Mouse (Mus musculus) 3134 (cell line): ENCODE measurements around the gene Scyl3.
A peak's percentile ranks its signal among the peaks of the same experiment; 100 is the strongest.

Experiments used
- DNase-seq: peaks from one replicate; pipeline ENCODE4 v3.0.0-alpha.2; 2011; ENCODE audit warnings: low spot score; ENCODE audit not compliant: insufficient read length; ENCODE audit errors: extremely low read depth

The Scyl3 gene

DNA sequence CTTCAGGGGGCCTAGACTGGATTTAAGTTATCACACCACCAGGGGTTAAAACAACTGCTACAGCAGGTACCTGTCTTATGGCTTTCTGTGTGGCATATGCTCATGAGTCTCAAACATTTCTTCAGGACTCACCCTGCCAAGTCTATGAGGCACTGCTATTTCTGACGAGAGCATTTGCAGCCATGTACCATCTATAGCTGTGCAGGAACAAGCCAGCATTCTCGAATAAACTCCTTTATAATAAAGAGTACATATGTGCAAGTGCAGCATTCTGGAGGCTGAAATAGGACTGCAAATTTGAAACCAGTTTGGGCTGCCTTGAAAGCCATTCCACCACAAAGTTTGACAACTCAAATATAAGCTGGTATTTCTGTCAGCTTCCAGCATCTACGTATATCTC, 29.1 kb downstream of the Scyl3 start:
- DNase-seq = no peak

DNA sequence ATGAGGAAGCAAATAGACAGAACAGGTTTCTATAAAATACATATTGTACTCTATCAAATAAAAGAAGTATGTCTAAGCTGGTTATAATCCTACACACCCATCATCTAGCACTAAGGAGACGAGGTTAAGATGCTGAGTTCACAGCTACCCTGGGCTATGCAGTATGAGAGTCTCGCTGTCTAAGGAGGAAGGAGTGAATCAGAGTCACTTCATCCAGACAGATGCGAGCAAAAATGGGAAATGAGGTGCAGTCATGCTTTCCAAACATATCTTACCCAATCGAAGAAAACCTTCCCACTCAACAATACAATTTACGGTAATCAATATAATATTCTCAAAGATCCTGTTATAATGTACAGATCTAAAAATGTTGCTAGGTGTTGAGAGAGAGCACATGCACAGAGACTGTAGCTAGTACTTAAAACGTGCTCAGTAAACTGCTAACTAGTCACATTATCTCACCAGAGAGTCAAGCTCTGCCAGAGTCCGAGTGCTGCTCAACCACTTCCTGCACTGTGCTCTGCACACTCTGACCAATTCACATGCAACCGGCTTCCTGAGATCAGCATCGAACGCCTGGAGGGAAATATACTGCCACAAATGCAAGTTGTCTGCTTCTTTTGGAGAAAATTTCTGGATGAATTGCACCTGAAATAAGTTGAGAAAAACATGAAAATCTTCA, 35.2 kb downstream of the Scyl3 start:
- no peak for DNase-seq

DNA sequence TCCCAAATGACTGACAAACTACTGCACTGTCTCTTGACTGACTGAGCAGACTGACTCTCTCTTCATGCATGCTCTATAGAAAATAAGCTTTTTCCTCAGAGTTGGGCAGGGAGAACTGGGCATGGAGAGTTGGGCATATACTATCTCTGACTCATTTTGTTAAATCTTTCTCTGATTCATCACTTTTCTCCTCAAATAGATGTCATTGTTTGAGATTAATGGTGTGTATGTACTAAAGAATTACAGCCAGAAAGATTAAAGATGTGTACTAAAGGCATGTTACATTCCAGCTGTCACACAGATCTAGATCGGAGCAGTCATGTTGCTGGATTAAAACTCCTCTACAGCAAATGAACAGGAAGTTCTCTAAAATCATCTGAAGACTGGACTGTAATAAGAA, 45.6 kb downstream of the Scyl3 start:
- no peak for DNase-seq

DNA sequence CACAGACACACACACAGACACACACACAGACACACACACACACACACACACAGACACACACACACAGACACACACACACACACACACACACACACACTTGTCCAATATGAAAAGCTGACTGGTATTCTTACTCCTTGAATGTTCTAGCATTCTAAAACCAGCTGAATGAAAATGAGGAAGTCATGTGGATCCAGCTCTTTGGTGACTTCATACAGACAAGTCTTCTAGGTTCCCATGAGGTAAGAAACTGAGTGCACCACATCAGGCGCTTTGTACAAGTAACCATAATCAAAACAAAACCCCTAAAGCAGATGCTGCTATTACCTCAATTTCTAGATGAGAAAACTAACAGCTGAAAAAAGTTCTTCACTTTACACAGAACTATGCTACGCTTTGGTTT, 46.2 kb downstream of the Scyl3 start:
- DNase-seq = no peak

DNA sequence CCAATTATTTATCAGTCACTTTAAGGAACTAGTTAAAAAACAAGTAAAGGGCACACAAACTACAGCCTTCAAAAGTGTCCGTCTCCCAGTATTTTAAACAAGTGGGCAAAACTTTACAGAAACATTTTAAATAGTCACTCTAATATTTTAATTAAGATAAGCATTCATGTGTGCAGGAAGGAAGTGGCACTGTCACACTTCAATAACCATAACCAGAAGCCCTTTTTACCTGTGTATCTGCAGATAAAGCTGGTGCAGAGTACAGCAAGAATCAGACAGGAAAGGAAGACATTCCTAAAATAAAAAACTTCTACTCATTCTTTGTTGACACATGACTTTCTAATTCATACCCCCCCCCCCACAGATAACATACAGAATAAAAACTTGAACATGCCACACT, 47.6 kb downstream of the Scyl3 start:
- DNase-seq = no peak

DNA sequence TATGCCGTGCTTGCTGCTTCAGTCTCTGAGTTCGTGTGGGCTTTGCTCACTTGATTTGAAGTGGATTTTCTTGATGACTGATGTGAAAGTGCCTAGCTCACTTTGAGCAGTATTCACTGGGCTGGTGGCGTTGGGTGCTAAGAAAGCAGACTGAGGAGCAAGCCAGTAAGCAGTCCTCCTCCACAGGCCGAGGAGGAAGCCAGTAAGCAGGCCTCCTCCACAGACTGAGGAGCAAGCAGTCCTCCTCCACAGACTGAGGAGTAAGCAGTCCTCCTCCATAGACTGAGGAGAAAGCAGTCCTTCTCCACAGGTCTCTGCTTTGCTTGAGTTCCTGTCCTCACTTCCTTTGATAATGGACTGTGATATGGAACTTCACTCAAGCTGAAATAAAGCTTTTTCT, 63.5 kb downstream of the Scyl3 start:
- no peak for DNase-seq

DNA sequence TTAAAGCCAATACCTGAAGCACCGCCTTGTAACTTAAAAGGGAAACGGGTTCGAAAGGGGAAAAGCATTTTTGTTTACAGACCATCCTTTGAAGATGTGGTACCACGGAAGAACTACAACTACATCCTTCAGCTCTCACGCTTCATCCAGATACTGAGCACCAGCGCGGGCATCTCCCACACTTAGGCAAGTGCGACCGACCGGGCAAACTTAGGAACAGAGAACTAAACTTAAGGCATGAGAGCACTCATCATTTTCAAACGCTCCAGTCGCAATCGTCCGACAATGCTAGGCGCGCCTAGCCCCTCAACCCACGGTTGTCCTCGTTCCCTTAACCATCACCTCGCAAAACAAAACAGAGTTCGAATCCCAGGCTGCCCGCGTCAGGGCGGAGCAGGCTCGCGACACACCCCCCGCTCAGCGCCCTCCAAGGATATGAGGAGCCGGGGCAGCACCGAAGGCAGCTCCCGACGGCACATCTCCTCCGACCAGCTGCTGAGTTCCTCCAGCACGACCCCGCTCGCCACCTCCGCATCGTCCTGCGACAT, 65.3 kb downstream of the Scyl3 start:
- DNase-seq = no peak

DNA sequence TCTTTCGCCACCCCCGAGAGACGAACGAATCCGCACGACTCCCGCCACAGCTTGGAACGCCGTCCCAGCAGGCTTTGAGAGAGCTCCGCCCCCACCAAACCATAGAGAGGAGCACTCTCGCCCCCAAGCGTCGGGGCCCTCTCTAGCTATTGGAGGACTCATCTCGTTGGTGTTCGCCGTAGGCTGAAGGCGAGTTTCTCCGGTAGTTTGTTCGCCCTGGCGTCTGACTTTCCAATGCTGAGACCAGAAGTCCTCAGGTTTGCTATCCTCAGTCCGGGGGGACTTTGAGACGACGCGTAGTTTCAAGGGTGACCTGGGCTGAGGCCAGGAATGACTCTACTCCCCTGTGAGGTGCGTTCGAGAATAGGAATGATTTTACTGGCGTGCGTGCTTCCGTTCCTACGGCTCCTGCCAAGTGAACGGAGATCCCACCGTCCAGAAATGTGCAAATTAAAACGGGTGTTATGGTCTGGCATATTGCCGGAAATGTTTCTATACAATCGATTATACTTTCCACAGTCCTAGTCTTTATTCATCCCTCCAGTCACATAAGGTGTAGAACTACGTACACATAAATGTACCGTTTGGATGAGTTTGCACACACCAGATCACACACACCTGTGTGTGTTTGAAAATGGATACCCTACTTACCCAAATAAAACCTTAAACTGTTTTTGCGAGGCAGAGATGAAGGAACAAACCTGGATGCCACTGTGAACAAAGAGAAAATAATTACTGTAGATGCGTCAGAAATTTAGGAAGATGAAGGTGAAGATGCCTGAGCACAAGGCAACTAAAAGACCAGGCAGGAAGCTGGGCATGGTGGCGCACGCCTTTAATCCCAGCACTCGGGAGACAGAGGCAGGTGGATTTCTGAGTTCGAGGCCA, 66.1 kb downstream of the Scyl3 start, which contains the start of the genes BC055324 and Mettl18:
TSS of gene BC055324 (minus strand) at position 76 of the 888 bp plus-strand sequence.
TSS of gene Mettl18 (plus strand) at position 169 of the 888 bp plus-strand sequence.
- DNase-seq = peak; percentile 87

DNA sequence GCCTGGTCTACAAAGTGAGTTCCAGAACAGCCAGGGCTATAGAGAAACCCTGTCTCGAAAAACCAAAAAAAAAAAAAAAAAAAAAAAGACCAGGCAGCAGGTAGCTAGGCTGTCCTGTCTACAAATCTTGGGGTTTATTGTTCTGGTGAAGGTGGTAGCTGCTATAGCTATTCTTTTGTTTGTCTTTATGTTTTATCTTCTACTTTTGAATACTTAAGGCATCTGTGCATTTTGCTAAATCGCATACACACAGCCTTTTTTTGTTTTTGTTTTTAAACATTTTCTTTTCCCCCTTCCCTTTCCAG, 66.7 kb downstream of the Scyl3 start:
- no peak for DNase-seq

DNA sequence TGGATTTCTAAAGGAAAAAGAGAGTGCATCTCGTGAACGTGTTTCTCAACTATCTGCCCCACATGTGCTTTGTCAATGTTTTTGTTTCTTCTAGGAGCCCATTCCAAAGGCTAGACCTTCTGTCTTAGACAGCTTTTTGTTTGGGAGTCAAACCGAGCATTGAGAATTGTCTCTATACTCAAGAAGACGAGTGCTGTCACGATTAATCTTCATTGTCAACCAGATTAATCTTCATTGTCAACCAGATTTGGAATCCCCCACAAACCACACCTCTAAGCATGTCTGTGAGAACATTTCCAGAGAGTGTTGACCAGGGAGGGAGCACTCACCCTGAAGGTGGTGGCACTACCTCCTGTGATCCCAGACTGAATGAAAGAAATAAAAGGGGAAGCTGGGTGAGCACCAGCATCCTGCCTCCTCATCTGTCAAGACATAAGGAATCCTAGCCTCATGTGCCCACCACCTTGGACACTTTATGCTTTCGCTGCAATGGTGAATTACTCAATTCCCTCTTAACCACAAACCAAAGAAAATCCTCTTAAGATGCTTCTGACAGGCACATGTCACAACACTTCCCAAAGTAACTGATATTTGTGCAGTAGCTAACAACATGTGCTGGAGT, 73.0 kb downstream of the Scyl3 start:
- no peak for DNase-seq

DNA sequence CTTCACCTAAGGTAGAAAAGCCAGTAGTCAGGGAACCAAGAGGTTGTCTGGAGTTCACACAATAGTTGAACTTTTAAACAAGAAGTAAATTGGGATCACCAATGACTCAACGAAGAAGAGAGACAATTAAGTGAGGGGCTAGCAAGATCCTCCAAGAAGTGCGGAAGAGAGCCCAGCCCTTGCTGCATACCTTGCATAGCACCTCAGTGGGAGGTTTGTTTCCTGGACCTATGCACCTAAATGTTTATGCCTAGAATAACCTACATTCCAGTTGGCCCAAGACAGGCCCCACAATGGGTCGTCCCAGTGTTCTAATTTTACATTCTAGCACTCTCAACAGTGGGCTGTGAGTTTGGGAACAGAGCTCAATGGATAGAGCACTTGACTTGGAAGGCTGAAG, 75.4 kb downstream of the Scyl3 start:
- no peak for DNase-seq
